12 mouse cellular contexts compared by ENCODE assay signal in the genomic region with DNA sequence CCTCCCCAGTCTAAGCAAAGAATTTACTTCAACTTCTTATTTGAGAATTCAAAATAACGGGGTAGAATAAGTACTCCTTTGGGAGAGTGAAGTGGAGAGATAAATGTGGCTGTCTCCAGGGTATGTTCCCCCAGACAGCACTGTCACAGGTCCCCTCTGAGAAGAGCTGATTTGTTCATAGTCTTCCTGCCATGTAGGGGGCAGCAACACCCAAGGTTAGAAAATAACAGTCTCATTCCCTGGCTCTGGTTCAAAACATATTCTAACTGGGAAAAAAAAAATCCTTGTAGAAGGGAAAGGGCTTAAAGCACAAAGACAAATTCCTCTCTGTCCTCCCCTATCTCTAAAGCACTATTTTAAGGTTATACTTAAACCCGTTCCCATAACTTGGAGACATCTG.
A peak's percentile ranks its signal among the peaks of the same experiment; 100 is the strongest.
DNase-seq lines count a peak whose midpoint lies in the region; ATAC-seq and TF ChIP-seq lines count a peak whose summit lies in the region.
"Had no signal": no experiment of that assay in that cellular context is flagged by ENCODE, and none has a peak within 500 bp of the region (broad histone marks: within the 10 kb centered on the region; RNA-seq: fewer than 3 reads in every experiment).

No protein-coding gene starts in this region.

- H3K27ac ChIP-seq in midbrain, embryonic 15.5 days: 0 out of 2 replicates have a peak overlapping the region, but pooled peaks have one; percentile 35
- H3K27ac ChIP-seq in midbrain, embryonic 16.5 days (ENCODE audit: low read length): no peak overlapping the region
- no peak overlapping the region for H3K27ac ChIP-seq in cortical plate, adult 2 months (ENCODE audit: insufficient read depth, low read length)
- H3K27ac ChIP-seq: heart, embryonic 13.5 days; limb, embryonic 15.5 days had no signal

- WGBS in midbrain, embryonic 15.5 days: 57% methylated on average over 2 of the region's 2 CpGs
- 50% methylated on average over 2 of the region's 2 CpGs for WGBS in midbrain, embryonic 16.5 days

- no peak overlapping the region for H3K9ac ChIP-seq in midbrain, embryonic 15.5 days
- no peak overlapping the region for H3K9ac ChIP-seq in midbrain, embryonic 16.5 days (ENCODE audit: low read depth, low read length)
- H3K9ac ChIP-seq: heart, embryonic 13.5 days; limb, embryonic 15.5 days had no signal

- H3K27me3 ChIP-seq in midbrain, embryonic 15.5 days (replicated peaks): no peaks in the 10 kb centered on the region
- no peaks in the 10 kb centered on the region for H3K27me3 ChIP-seq in midbrain, embryonic 16.5 days (ENCODE audit: control insufficient read depth, insufficient read depth, low read depth, low read length)
- H3K27me3 ChIP-seq: heart, embryonic 13.5 days; limb, embryonic 15.5 days had no signal

- peak; percentile 15 to 48 for DNase-seq in heart, postnatal 14 days
- no peak for DNase-seq in heart, adult 11 months
- DNase-seq in retina, postnatal 7 days (ENCODE audit: low read depth, low spot score): peak; percentile 28
- DNase-seq in frontal cortex, postnatal 14 days (ENCODE audit: low spot score in 2 of 2): no peak
- DNase-seq: thymus, adult 2 months had no signal

- H3K36me3 ChIP-seq in midbrain, embryonic 15.5 days (replicated peaks): no peaks in the 10 kb centered on the region
- H3K36me3 ChIP-seq in midbrain, embryonic 16.5 days (ENCODE audit: control insufficient read depth, insufficient read depth, low read length): no peaks in the 10 kb centered on the region
- H3K36me3 ChIP-seq: heart, embryonic 13.5 days; limb, embryonic 15.5 days had no signal

- H3K4me1 ChIP-seq in midbrain, embryonic 15.5 days: peaks cover 12% of the 10 kb centered on the region
- no peaks in the 10 kb centered on the region for H3K4me1 ChIP-seq in midbrain, embryonic 16.5 days (ENCODE audit: control insufficient read depth, insufficient read depth, low read length)
- no peaks in the 10 kb centered on the region for H3K4me1 ChIP-seq in cortical plate, adult 2 months (ENCODE audit: control insufficient read depth, insufficient read depth, low read length)
- H3K4me1 ChIP-seq: limb, embryonic 15.5 days had no signal

- no peak for TF ChIP-seq POLR2A in cortical plate, adult 2 months (IDR thresholded peaks at IDR 0.05; ENCODE audit: extremely low read depth, insufficient read depth, low read length)

- peak; percentile 36; the same call in 1 of the 2 replicates for TF ChIP-seq CTCF in cortical plate, adult 2 months (IDR thresholded peaks at IDR 0.05; ENCODE audit: extremely low read depth, insufficient read depth, low read length)

- H3K4me2 ChIP-seq in midbrain, embryonic 15.5 days: no peak overlapping the region
- no peak overlapping the region for H3K4me2 ChIP-seq in midbrain, embryonic 16.5 days (ENCODE audit: low read length)
- H3K4me2 ChIP-seq: heart, embryonic 13.5 days; limb, embryonic 15.5 days had no signal

- intact Hi-C loops in heart, postnatal 14 days (cut with DNase I): loop anchor here (1.0 to 10.0 kb wide), 2 partner anchors 141 to 582 kb away; no protein-coding TSS in a partner anchor

- 0 out of 2 replicates have a peak, but pooled peaks have one; percentile 54 for ATAC-seq in midbrain, embryonic 15.5 days (replicated peaks)
- no peak for ATAC-seq in midbrain, embryonic 16.5 days
- ATAC-seq in megakaryocyte, adult 5-6 weeks (ENCODE audit: poor library complexity, severe bottlenecking): no peak
- ATAC-seq: Patski had no signal

- H3K9me3 ChIP-seq in midbrain, embryonic 15.5 days: no peaks in the 10 kb centered on the region
- H3K9me3 ChIP-seq in midbrain, embryonic 16.5 days (replicated peaks; ENCODE audit: control insufficient read depth, low read length, poor library complexity, severe bottlenecking): no peaks in the 10 kb centered on the region
- H3K9me3 ChIP-seq: heart, embryonic 13.5 days; limb, embryonic 15.5 days had no signal

- no peak overlapping the region for H3K4me3 ChIP-seq in midbrain, embryonic 15.5 days
- H3K4me3 ChIP-seq in midbrain, embryonic 16.5 days (ENCODE audit: low read depth, low read length): no peak overlapping the region
- H3K4me3 ChIP-seq in cortical plate, adult 2 months (ENCODE audit: insufficient read depth, low read length): no peak overlapping the region
- H3K4me3 ChIP-seq: heart, embryonic 13.5 days; limb, embryonic 15.5 days had no signal

Comparison
In these comparisons a context has a peak if more than half of its experiments do, and no peak if none do; other contexts are left out.
1. DNase-seq: peak in heart, postnatal 14 days (2 of 2) and retina, postnatal 7 days (single experiment); none in heart, adult 11 months (single experiment) and frontal cortex, postnatal 14 days (0 of 2).